Mouse (Mus musculus): ENCODE results near the gene Trim28.

Trim28 gene

DNA sequence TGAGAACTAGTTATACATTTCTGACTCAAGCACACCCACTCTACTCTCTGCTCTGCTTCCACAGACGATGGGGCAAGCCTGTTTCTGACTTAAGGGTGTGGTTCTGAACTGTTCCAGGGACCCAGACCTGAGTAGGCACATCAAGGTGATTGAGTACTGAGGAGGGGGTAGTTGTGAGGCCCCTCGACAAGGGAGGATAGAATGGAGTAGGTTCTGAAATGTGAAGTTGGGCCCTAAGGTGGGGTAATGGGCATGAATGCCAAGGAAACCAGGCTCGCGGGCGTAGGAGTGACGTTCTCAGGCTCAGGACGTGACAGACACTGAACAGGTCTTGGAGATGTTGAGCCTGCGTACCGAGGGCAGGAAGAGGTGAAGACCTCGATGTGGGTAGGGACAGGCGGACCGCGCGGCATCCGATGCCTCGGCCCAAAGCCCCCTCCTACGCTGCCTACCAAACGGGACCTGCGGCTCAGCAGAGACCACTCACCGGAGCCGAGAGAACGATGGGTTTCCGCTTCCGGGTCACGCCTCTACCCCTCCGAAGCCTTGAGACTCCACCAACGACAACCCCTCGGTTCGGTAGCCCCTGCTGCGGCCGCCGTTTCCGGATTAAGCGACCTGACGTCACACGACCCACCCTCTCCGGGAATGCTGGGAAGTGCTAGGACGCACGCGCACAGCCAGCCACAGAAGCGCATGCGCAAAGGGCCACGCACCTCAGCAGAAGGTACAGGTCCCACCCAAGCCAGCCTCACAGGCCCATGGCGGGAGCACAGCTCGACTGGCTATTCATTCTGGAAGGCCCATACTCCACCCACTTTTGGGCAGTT, 35.4 kb downstream of the Trim28 start, which contains the start of gene Chmp2a:
Gene Chmp2a (minus strand): TSS at position 660 of the 830 bp plus-strand sequence.
- DNase-seq (ENCODE audit: low spot score), result peak; percentile 98

DNA sequence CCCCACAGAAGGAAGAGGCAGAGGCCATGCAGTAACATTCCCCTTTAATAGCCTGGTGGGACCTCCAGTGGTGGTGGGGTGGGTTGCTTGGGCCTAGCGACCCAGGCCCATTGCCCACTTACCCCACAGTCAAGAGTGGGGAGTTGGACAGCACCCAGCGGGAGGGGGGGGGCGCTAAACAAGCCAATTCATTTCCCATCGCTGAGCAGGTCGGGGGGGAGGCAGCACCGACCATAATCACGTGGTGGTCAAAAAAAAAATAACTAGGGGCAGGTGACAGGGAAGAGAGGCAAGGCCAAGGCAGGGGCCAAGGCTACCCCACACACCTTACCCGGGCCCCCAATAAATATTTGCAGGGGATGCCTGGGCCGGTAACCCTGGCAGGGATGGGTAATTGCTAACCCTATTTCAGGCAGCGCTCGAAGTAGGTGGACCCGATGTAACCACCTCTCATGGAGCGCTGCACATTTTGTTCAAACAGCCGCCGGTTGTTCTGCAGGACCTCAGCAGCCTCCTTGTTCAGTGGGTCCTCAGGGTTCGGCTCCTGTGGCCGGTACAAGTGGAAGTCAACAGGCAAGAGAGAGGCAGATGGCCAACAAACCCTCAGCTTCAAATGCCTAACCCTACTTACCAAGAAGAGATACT, 36.4 kb downstream of the Trim28 start:
- no peak for DNase-seq (ENCODE audit: low spot score)

DNA sequence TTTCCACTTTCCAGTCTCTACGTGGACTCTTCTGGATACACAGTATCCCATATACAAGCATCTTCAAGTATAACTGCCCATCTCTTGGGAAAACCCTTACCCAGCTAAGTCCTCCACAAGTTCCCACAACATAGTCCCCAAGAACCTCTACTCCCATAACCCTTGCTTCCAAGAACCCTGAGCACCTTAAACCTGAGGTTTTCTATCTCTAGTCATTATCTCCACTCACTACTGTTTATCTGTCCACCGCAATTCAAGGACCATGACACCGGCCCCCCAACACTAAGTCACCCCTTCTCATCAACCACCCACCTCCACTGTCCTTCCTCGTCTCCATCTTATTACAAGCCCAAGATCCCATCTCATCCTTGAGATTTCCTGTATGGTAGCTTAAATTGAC, 37.9 kb downstream of the Trim28 start:
- no peak for DNase-seq (ENCODE audit: low spot score)

DNA sequence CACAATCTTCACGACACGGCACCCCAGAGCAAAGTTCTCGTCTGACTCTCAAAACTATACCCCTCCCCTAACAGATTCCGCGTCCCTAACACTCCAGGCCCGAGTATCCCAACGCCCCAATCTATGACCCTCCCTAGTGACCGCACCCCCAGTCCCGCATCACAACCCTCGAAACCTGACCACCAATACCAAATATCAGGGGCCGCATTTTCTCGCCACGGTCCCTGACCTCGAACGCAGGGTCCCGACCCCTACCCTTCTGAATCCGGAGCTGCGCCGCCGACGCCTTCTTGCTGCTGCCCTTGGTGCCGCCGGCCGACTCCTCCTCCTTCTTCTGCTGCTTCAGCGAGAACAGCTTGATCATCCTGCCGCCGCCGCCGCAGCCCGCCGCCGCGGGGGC, 38.5 kb downstream of the Trim28 start:
- no peak for DNase-seq (ENCODE audit: low spot score)

DNA sequence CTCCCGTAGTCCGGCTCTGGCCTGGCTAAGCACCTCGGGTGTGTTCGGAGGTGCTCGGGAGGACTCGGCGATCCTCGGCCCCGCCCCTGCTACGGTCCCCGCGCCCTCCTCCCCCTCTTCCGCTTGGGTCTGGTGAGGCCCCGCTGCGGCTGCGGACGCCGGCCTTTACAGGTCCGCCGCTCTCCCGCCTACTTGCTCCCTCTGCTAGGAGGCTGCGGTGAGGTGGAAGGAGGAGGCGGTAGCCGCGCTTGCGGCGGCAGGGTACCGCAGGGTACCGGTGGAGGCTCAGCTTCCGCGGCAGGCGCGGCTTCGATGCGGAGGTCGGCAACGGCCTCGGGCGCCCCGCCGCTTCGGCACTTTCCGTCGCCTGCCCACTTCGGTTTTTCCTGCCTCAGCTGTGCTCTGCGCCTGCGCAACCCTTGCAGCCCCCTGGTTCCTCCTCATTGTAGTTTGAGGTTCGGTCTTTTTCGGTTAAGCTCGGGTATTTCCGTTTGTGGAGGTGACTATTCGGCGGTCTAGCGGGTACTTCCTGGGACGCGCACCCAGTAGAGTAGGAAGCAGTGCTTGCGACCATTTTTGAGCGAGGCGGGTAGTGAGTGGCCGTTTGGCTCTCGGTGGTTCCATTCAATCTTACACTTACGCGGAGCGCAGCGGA, 39.1 kb downstream of the Trim28 start, which contains the start of gene Ube2m:
Gene Ube2m (minus strand): TSS at position 375 of the 655 bp plus-strand sequence.
- peak; percentile 99 for DNase-seq (ENCODE audit: low spot score)

DNA sequence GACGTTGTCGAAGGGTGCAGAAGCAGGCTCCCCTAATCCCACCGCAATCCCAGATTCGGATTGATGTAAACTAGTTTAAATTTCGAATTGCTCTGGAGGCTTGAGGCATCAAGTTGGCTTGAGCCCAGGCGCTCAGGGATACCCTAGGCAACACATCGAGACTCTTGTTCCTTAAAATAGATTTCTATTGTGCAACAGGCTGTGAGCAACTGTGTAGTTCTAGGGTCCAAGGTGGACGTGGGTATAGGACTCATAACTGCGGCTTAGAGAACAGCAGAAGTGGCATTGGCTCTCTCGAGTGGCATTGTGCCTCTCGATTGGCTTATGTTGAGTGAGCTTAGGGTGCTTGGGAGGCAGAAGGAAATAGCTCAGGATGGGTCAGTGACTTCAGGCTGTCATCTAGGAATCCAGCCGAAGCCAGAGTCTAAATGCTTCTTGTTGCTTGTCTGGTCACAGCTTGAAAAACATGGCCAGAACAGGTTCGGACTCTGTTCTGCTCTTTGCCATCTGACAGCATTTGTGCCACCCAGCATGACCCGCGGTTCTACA, 39.8 kb downstream of the Trim28 start:
- no peak for DNase-seq (ENCODE audit: low spot score)

DNA sequence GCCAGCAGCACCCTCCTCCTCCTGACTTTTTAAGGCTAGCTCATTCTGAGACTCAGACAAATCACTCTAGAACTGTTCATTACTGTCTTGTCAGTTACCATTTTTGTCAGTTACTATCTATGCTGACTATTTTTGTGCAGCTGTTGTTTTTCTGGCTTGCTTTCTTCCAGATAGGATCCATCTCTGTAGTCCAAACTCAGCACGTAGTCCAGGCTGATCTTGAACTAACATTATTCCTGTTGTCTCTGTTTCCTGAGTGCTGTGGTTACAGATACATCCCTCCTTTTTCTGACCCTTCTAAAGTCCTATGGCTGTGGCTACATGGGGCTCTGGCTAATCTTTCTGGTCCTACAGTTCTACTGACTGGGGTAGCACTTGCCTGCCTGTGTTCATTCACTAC, 40.3 kb downstream of the Trim28 start:
- no peak for DNase-seq (ENCODE audit: low spot score)

DNA sequence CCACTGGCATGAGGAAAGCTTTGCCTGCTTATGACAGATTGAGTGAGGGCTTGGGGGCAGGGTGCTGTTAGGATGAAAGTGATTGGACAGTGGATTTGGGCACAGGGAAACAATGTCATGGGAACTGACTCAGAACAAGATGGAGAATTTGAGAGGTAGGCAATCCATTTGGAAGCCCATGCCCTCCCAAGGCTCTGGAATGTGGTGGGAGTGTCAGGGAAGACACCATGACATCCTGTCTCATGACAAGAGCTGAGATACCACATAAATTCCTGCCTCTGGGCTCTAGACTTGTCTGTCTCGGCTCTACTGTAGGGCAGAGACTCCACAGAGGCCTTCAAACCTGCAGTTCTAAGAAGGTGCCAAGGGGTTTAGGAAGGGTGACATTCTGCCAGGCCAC, 42.3 kb downstream of the Trim28 start:
- no peak for DNase-seq (ENCODE audit: low spot score)

DNA sequence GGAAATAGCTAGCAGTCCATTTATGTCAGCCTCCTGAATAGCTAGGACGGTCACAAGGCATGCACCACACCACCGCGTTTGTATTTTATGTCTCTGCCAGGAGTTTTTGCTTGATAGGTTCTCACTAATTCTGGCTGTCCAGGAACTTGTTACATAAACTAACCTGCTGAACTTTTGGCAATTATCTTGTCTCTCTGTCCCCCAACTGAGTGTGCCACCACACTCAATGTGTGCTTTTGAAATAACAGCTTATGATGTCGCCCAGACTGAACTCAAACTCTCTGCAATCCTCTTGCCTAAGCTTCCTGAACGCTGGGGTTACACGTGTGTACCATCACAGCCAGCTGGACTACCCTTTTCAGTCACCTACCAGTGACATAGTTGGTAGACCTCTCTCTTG, 43.6 kb downstream of the Trim28 start:
- DNase-seq (ENCODE audit: low spot score), result no peak

DNA sequence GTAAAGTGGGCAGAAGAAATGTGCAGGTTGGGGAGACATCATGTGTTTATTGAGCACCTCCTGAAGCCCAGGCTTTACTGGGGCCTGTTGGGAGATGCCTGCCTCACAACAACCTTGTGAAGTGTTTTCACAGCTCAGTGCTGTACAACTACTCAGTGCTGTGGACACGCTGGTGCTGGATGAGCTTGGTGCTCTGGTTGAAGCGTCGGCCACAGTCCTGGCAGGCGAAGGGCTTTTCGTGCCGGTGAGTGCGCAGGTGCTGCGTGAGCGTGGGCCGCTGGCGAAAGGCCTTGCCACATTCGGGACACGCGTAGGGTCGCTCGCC, 44.2 kb downstream of the Trim28 start:
- no peak for DNase-seq (ENCODE audit: low spot score)

DNA sequence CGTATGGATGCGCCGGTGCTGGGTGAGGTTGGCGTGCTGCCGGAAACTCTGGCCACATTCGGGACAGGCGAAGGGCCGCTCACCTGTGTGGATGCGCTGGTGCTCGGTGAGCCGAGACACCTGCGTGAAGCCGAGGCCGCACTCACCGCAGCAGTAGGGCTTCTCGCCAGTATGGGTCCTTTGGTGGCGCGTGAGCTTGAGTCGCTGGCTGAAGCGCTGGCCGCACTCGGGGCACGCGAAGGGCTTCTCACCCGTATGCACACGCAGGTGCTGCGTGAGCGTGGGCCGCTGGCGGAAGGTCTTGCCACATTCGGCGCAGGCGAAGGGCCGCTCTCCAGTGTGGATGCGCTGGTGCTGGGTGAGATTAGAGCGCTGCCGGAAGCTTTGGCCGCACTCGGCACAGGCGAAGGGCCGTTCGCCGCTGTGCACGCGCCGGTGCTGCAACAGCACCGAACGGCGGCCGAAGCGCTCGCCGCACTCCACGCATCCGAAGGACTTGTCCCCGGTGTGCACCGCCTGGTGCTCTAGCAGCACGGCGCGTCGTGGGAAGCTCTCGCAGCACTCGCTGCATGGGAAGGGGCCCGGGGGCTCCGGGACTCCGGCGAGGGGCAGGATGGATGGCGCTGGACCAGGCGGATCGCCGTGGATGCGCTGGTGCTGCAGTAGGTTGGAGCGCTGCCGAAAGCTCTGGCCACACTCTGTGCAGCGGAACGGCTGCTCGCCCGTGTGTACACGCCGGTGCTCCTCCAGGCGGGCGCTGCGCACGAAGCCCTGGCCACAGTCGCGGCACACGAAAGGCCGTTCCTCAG, 44.7 kb downstream of the Trim28 start:
- DNase-seq (ENCODE audit: low spot score), result no peak

DNA sequence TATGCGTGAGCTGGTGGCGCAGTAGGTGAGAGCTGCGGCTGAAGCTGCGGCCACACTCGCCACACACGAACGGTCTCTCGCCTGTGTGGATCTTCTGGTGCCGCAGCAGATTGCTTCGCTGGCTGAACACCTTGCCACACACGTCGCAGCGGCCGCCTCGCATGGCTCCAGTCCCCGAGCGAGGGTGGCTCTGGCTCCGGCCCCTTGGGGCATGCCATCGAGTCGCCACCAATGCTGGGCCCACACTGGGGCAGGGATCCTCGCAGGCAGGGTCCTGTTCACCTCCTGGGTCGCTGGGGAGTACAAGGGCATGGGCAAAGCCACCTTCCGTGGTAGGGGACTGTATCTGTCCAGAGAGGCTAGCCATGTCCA, 45.3 kb downstream of the Trim28 start:
- no peak for DNase-seq (ENCODE audit: low spot score)

DNA sequence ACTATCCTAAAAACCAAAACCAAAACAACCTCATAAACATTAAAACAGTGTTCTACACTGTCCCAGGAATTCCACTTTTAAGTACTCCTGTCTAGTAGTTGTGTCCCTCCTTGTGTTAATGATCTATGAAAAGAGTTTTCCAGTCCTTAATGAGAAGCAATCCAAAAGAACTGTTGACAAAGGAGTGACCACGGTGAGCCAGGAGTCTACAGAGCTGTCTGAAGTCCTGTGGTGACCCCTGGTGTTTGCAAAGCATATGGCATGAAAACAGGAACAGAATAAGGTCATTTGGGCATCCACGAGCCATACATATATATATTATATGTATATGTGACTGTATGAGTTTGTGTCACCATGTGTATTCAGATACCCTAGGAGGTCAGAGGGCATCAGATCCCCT, 47.2 kb downstream of the Trim28 start:
- DNase-seq (ENCODE audit: low spot score), result peak; percentile 84

DNA sequence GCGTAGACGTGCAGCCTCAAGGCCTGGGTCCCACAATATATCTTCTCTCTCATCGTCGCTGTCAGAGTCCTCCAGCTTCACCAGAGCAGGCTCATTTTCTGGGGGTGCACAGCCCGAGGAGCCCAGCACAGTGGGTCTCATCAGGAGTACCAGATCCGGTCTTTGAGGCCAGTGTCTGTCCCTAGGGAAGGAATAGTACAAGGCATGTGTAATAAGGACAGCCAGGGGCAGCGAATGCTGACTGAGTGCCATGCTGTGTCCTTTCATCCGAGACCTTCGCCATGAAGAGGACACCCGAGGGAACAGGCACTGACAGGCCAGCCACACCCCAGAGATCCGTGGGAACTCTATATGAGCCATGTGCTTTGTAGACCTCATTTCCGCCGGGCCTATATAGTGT, 54.1 kb downstream of the Trim28 start:
- DNase-seq (ENCODE audit: low spot score), result no peak

DNA sequence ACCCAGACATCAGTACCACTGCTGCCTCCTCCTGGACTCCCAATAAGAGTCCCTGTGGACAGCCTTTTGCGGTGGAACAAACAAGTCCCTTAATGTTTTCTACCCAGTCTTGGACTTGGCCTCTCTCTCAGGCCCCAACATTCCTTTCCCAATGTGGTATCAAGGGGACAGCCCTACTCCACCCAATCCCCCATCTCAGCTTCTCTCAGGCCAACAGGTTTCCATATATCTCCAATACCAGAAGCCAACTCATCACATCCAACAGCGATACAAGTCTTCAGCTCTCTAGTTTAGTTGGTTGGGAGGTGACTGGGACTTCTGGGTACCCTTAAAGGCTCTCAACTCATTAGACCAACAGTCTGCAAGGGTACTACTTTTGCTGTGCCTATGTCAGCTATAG, 54.6 kb downstream of the Trim28 start:
- DNase-seq (ENCODE audit: low spot score), result no peak

DNA sequence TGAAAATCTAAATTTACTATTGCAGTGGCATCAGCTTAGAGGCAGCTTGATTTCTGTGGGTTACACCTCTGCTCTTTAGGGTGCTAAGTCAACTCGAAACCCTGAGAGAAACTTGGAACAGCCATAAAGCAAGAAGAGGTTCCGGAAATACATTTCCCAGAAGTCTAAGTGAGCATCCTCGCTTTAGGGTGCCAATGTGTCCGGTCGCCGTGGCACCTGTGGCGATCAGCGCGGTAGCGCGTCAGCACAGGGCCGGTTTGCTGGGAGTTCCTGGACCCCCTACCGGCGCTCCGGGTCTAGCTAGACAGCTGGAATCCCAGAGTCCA, 55.0 kb downstream of the Trim28 start:
- DNase-seq (ENCODE audit: low spot score), result no peak

DNA sequence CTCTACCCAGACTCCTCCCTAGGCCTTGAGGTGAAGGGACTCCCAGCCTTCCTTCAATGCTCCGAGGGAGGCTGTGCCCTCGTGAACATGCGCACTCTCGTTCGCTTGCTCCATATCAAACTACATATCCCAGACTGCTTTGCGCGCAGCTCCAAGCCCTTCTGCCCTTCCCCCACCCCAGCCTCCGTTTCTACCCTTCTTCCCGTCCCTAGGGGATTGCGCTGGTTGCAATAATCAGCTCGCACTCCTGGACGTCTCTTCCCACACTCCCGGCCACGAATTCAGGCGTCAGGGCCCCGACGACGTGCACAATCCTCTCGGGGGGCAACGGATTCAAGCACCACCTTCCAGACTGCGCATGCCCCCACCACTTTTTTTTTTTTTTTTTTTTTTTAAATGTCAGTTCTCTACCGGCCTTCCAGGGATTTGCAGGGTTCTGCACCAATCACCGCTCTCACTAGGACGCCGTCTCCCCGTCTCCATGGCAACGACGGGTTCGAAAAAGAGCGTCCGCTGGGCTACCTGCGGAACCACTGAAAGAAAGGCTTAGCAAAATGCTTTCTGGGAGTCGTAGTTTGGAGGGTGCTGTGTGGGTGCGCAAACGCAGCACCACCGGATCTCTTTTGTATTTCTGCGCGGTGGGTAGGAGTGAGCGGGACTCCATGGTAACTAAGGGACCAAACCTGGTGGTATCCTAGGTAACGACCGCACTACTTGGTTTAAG, 55.5 kb downstream of the Trim28 start, which contains the start of gene Mzf1:
Gene Mzf1 (minus strand): TSS at position 478 of the 724 bp plus-strand sequence.
- DNase-seq (ENCODE audit: low spot score), result peak; percentile 96

DNA sequence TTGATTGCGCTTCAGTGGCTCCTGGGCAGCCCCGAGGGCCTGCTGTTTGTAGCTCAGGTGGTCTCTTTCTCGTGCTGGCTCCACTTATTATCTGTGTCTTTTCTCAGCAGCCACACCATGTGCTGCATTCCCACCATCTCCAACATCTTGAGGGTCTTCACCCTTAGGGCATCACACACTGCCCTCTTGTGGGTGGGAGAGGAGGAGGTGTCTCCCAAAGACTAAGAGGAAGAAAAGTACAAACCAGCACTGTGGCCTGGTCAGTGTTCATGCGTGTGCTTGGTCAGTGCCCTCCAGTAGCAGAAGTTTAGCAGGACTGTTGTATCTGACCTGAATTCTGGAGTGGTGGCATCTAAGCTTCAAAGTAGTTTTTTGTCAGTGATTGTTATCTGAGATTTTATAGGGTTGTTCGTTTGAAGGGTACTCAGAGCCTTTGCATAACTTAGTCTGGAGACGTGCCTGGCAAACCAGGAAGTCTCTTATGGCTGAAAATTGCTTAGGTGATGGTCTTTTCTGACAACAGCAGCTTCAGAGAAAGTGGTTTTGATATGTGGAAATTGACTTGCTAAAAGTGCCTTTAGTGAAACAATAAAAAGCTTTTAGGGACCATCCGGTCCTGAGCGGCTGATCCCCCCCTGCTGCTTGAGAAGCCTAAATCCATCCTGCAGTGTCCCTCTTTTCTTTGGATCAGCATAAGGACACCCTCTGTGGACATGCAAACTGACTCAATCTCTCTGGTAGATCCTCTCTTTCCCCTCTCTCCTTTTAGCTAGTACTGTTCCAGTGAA, 58.2 kb downstream of the Trim28 start:
- DNase-seq (ENCODE audit: low spot score), result peak; percentile 44

DNA sequence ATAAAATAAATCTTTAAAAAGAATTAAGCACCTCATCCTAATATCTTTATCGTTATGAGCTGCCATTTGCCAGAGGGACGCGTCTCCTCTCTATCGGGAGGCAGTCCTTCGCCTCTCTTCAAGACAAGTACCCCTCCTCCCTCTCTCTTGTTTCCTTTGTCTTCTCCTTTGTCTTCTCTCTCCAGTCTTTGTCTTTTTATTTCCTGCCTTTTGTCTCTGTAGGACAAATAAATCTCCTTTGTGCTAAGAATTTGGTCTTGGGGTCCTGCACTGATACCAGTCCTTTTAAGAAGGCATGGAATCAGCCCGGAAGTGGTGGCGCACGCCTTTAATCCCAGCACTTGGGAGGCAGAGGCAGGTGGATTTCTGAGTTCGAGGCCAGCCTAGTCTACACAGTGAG, 60.6 kb downstream of the Trim28 start:
- DNase-seq (ENCODE audit: low spot score), result no peak

DNA sequence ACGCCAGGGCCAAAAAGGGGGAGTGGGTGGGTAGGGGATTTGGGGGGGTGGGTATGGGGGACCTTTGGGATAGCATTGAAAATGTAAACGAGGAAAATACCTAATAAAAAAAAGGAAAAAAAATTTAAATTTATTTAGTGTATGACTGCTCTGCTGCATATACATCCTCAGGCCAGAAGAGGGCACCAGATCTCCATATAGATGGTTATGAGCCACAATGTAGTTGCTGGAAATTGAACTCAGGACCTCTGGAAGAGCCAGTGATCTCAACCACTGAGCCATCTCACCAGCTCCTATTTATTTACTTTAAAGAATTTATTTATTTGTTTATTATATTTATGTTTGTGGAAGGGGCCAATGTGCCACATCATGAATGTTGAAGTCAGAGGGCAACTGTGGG, 64.5 kb downstream of the Trim28 start:
- DNase-seq (ENCODE audit: low spot score), result peak; percentile 30

DNA sequence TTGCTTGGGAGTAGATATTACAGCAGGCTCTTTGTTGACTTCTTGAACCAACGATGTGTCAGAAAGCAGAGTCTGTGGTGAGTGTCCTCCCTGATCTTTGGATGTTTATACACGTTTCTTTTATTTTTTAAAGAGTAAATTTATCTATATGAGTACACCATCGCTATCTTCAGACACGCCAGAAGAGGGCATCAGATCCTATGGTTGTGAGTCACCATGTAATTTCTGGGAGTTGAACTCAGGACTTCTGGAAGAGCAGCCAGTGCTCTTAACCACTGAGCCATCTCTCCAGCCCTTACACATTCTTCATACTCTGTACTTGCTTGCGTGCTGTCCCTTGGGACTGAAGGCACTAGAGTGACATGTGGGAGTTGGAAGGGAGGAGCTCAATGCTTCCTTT, 73.4 kb downstream of the Trim28 start:
- no peak for DNase-seq (ENCODE audit: low spot score)
